Mouse (Mus musculus) liver, embryonic 14.5 days (tissue): ENCODE measurements around the gene Olfr1367. TPM values are rescaled to one million over a fixed set of nuclear protein-coding genes. Genes with fewer than 3 reads are reported as not detected.
A peak's percentile ranks its signal among the peaks of the same experiment; 100 is the strongest.

Experiments used
- ATAC-seq: fragments of 200-750 bp; cut with Nextera tagmentation; 2 replicates; pipeline ENCODE4 v1.8.0; 2017; ENCODE audit warnings: moderate number of reproducible peaks, mild to moderate bottlenecking, moderate library complexity; ENCODE audit not compliant: insufficient read depth
- DNase-seq, 3 experiments: peaks; one replicate each; pipeline ENCODE4 v3.0.0-alpha.2; 2012 to 2013; ENCODE audit warnings: low read depth in 3 of 3, low spot score in 3 of 3
- H3K27ac ChIP-seq: fragments of 300-500 bp; sonication (generic); 2 replicates; pipeline ENCODE4 v1.5.1; 2014; ENCODE audit warnings: moderate library complexity, mild to moderate bottlenecking, control low read depth, inconsistent platforms
- H3K27me3 ChIP-seq: fragments of 300-500 bp; sonication (generic); 2 replicates; pipeline ENCODE4 v1.6.1; 2014; ENCODE audit warnings: mild to moderate bottlenecking, low read length, moderate library complexity; ENCODE audit not compliant: control insufficient read depth, insufficient read depth
- H3K36me3 ChIP-seq: fragments of 300-500 bp; sonication (generic); replicated peaks from 2 replicates; pipeline ENCODE4 v1.6.1; 2014; ENCODE audit warnings: low read depth; ENCODE audit not compliant: control insufficient read depth, insufficient read depth
- H3K4me1 ChIP-seq, 2 experiments: fragments of 200-500 bp in 1 of 2; fragments of 300-500 bp in 1 of 2; sonication (generic) in 1 of 2; replicated peaks; 2 replicates each; pipeline ENCODE4 v1.6.1; 2012 to 2014; ENCODE audit warnings: antibody characterized with exemption in 1 of 2, inconsistent platforms in 1 of 2, low read length in 1 of 2; ENCODE audit not compliant: control insufficient read depth in 2 of 2, insufficient read depth in 2 of 2
- H3K4me2 ChIP-seq: fragments of 300-500 bp; sonication (generic); 2 replicates; pipeline ENCODE4 v1.6.1; 2014; ENCODE audit warnings: low read depth, mild to moderate bottlenecking, control low read depth, moderate library complexity
- H3K4me3 ChIP-seq, 2 experiments: fragments of 200-500 bp in 1 of 2; fragments of 300-500 bp in 1 of 2; sonication (generic) in 1 of 2; 2 replicates each; pipeline ENCODE4 v1.5.1; 2012 to 2014; ENCODE audit warnings: low read depth in 2 of 2, low read length in 2 of 2, mild to moderate bottlenecking in 2 of 2, control low read depth in 1 of 2, inconsistent platforms in 1 of 2, moderate library complexity in 1 of 2; ENCODE audit not compliant: insufficient read depth in 1 of 2
- H3K9ac ChIP-seq: fragments of 300-500 bp; sonication (generic); replicated peaks from 2 replicates; pipeline ENCODE4 v1.6.1; 2014; ENCODE audit warnings: mild to moderate bottlenecking, control low read depth, moderate library complexity
- H3K9me3 ChIP-seq: fragments of 300-500 bp; sonication (generic); 2 replicates; pipeline ENCODE4 v1.6.1; 2016; ENCODE audit warnings: low read length, mixed read lengths; ENCODE audit not compliant: control insufficient read depth
- CTCF ChIP-seq: IDR thresholded peaks from 2 replicates; pipeline ENCODE4 v1.5.1; 2016; ENCODE audit warnings: antibody characterized with exemption, low read depth, control low read depth
- EP300 ChIP-seq: IDR thresholded peaks from 2 replicates; pipeline ENCODE4 v1.6.1; 2016; ENCODE audit warnings: antibody characterized with exemption, low read depth
- WGBS: fragments of 180-500 bp; shearing (Covaris S2); extraction: QIAGEN DNeasy Blood & Tissue Kit; methylation state at CpG from one replicate; pipeline ENCODE4 v1.1.7; 2014; ENCODE audit not compliant: insufficient replicate concordance; 5-methylcytosine and 5-hydroxymethylcytosine counted together
- polyA plus RNA-seq, 2 experiments: library from polyadenylated mRNA; depleted of rRNA in 1 of 2; stranded (reverse) in 1 of 2; unstranded in 1 of 2; fragments of >200 nt; fragmentation: Nextera tagmentation in 1 of 2; extraction: Ambion mirVana in 1 of 2; gene quantifications; 2 replicates each; pipeline versions ENCODE4 v1.2.1 to v1.2.3; 2012 to 2014

Olfr1367 gene
- polyA plus RNA-seq, 2 experiments = not detected

GRCm38 (mm10) chr13:21312854-21313253 lies 33.9 kb upstream of the Olfr1367 start:
- no peaks in the 10 kb centered on the region for H3K4me1 ChIP-seq
- no peak for DNase-seq
- H3K27ac ChIP-seq = no peak overlapping the region
- H3K36me3 ChIP-seq = no peaks in the 10 kb centered on the region
- no peak overlapping the region for H3K4me2 ChIP-seq
- 33% methylated on average over 4 of the region's 5 CpGs for WGBS
- H3K9me3 ChIP-seq = no peaks in the 10 kb centered on the region
- no peaks in the 10 kb centered on the region for H3K27me3 ChIP-seq
- TF ChIP-seq EP300 = no peak
- TF ChIP-seq CTCF = no peak
- ATAC-seq = no peak
- no peak overlapping the region for H3K4me3 ChIP-seq
- H3K9ac ChIP-seq = no peak overlapping the region

DNA sequence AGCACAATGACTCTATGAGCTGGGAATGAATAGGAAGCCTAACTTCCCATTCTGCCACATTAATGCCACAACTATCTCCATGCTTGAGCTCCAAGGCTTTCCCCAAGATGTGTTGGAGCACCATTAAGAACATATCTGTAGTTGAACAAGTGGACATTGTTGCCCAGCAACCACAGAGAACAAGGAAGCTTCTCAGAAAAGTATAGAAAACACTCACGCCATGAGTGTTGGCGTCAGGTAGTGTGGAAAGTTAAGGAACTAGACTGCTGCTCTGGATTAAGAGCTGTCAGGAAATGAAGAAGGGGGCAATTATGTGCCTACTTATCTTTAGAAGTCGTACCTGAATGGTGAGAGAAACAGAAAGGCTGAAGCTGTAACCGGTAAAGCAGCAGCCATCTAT lies 32.8 kb upstream of the Olfr1367 start:
- Histone ChIP-seq H3K27me3 (no peaks in the 10 kb centered on the region), H3K36me3 (no peaks in the 10 kb centered on the region), H3K4me2 (no peak overlapping the region), H3K4me1 (no peaks in the 10 kb centered on the region), H3K27ac (no peak overlapping the region), H3K9me3 (no peaks in the 10 kb centered on the region), H3K4me3 (no peak overlapping the region), H3K9ac (no peak overlapping the region)
- WGBS = 64% methylated on average over 4 of the region's 4 CpGs
- ATAC-seq (no peak), DNase-seq (no peak)
- TF ChIP-seq EP300 (no peak), CTCF (no peak)

- ATAC-seq (no peak), DNase-seq (no peak)
- no peak overlapping the region for H3K27ac ChIP-seq
- H3K9ac ChIP-seq = no peak overlapping the region
- no peaks in the 10 kb centered on the region for H3K4me1 ChIP-seq
- no peaks in the 10 kb centered on the region for H3K9me3 ChIP-seq
- H3K36me3 ChIP-seq = no peaks in the 10 kb centered on the region
- H3K4me2 ChIP-seq = no peak overlapping the region
- H3K4me3 ChIP-seq = no peak overlapping the region
- no peaks in the 10 kb centered on the region; the same call in 1 of the 2 replicates for H3K27me3 ChIP-seq
- WGBS = 42% methylated on average over 3 of the region's 3 CpGs
- no peak for TF ChIP-seq EP300
- TF ChIP-seq CTCF = no peak
These were observed 26.4 kb upstream of the Olfr1367 start for GRCm38 (mm10) chr13:21320262-21320661.

DNA sequence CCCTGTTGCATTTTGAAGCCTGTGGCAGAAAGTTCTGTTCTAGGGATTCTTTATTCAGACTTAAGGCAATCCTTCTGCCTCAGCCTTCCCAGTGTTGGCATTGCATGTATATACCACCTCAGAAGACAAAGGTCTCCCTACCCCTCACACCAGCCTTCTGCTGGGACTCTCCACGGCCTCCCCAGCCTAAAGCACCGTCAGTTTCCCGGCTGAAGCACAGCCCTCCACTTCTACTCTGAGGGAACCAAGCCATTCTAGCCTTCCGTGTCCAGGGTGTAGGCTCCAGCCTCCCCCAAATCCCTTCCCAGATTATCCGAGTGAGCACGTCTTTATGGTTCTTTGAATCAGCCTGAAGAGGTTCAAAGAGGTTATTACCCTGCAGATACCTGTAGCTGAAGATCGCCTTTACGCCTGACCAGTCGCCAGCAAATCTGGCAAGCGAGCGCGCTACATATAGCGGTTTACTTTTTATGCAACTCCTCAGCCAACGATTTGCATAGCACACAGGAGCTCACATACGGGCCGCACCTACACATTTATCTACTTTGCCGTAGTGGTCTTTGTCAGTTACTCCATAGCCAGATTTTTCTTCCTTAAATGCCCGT lies 24.7 kb upstream of the Olfr1367 start:
- H3K9me3 ChIP-seq = no peaks in the 10 kb centered on the region
- peak overlapping the region; percentile 45 for H3K4me2 ChIP-seq
- no peaks in the 10 kb centered on the region for H3K36me3 ChIP-seq
- ATAC-seq (no peak), DNase-seq (no peak)
- TF ChIP-seq EP300 (no peak), CTCF (no peak)
- H3K4me1 ChIP-seq = no peaks in the 10 kb centered on the region
- H3K27me3 ChIP-seq = no peaks in the 10 kb centered on the region; the same call in 1 of the 2 replicates
- no peak overlapping the region for H3K9ac ChIP-seq
- H3K4me3 ChIP-seq = peak overlapping the region in 1 of 2 experiments; percentile 43; a peak in 3 of 4 replicates
- WGBS = 5% methylated on average over 18 of the region's 18 CpGs
- no peak overlapping the region for H3K27ac ChIP-seq

DNA sequence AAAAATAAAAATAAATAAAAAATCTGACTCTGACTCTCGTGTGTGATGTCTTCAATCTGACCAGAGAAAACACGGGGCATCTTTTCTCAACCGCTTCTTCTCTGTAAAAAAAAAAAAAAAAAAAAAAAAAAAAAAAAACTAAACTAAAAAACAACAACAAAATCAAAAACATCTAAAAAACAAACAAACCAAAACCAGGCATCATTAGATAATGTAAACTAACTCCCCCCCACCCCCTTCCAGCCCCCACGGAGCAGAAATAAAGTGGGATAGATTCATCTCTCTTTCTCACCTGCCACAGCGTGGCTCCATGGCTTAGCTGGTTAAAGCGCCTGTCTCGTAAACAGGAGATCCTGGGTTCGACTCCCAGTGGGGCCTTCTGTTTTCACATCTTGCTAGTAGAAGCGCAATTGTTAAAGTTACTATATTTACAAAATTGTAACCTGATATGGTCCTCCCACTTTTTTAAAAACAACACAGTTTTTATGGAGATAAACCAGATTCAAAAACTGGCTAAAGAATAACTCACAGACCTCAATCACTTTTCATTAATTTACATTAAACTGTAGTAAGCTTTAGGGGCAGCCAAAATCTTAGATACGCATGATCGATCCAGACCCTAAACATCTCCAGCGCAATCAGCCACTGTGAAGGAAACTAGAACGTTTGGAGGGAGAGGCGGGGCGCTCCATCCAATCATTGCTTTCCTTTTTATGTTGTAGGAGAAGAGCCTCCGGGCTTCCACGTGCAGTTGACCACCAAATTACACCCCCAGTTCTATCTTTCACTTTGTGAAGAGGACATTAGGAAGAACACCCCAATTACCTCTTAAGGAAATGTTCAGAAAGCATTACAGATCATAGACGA lies 24.0 kb upstream of the Olfr1367 start:
- Histone ChIP-seq H3K27me3 (peaks cover 4% of the 10 kb centered on the region; the same call in 1 of the 2 replicates), H3K36me3 (no peaks in the 10 kb centered on the region), H3K27ac (no peak overlapping the region), H3K9me3 (no peaks in the 10 kb centered on the region), H3K4me1 (peaks cover 3 to 4% of the 10 kb centered on the region in 2 experiments), H3K4me2 (peak overlapping the region; percentile 45), H3K9ac (no peak overlapping the region), H3K4me3 (peak overlapping the region in 1 of 2 experiments; percentile 9; a peak in 3 of 4 replicates)
- 11% methylated on average over 18 of the region's 18 CpGs for WGBS
- no peak for TF ChIP-seq EP300
- TF ChIP-seq CTCF = no peak
- DNase-seq (peak in 2 of 3 experiments; percentile 3 to 10), ATAC-seq (no peak)
